Mouse (Mus musculus) G1E (cell line): ENCODE measurements around the gene Gm47429. TPM values are rescaled to one million over a fixed set of nuclear protein-coding genes. Genes with fewer than 3 reads are reported as not detected.

Experiments
- ATAC-seq: 2 replicates; pipeline ENCODE4 v1.8.0; 2016; ENCODE audit warnings: mild to moderate bottlenecking; ENCODE audit not compliant: insufficient number of reproducible peaks, poor library complexity, low FRiP score, severe bottlenecking; ENCODE audit errors: extremely low read depth
- DNase-seq: peaks from one replicate; pipeline ENCODE4 v3.0.0; 2012; ENCODE audit warnings: low spot score
- H3K27me3 ChIP-seq: 2 replicates; pipeline ENCODE4 v1.6.1; 2012; ENCODE audit warnings: mild to moderate bottlenecking, low read length, inconsistent platforms; ENCODE audit not compliant: insufficient read depth
- H3K36me3 ChIP-seq: replicated peaks from 2 replicates; pipeline ENCODE3; 2012; ENCODE audit warnings: mild to moderate bottlenecking, inconsistent platforms
- H3K4me1 ChIP-seq: 2 replicates; pipeline ENCODE4 v1.6.1; 2012; ENCODE audit warnings: low read depth, low read length, inconsistent platforms, mixed read lengths; ENCODE audit not compliant: insufficient read depth
- H3K4me3 ChIP-seq: 2 replicates; pipeline ENCODE4 v1.5.1; 2012; ENCODE audit warnings: low read depth, mild to moderate bottlenecking, inconsistent platforms, low read length, moderate library complexity, mixed read lengths
- H3K9me3 ChIP-seq: replicated peaks from 2 replicates; pipeline ENCODE4 v1.6.1; 2012; ENCODE audit warnings: inconsistent platforms
- CTCF ChIP-seq: IDR thresholded peaks from 2 replicates; pipeline ENCODE4 v1.5.1; 2012; ENCODE audit warnings: low read depth, low read length, inconsistent platforms, mixed read lengths
- GATA1 ChIP-seq: IDR thresholded peaks from 2 replicates; pipeline ENCODE4 v1.6.1; 2012; ENCODE audit warnings: borderline replicate concordance, low read length, inconsistent platforms, mixed read lengths
- GATA2 ChIP-seq: IDR thresholded peaks from 2 replicates; pipeline ENCODE4 v1.6.1; 2012; ENCODE audit warnings: low read depth, low read length, inconsistent platforms, borderline replicate concordance
- POLR2AphosphoS5 ChIP-seq: IDR thresholded peaks from 2 replicates; pipeline ENCODE4 v1.6.1; 2012; ENCODE audit warnings: low read depth, low read length, inconsistent platforms; ENCODE audit not compliant: insufficient replicate concordance
- TAL1 ChIP-seq: conservative IDR thresholded peaks from 2 replicates; pipeline ENCODE4 v1.6.1; 2012; ENCODE audit warnings: low read depth, low read length, inconsistent platforms, mixed read lengths
- polyA plus RNA-seq: library from polyadenylated mRNA; stranded (reverse); fragments of >175 nt; gene quantifications from 2 replicates; pipeline ENCODE4 v1.2.3, GENCODE M21; 2012
- total RNA-seq, 2 experiments: library from RNA; stranded (forward) in 1 of 2; stranded (reverse) in 1 of 2; fragments of 200-1000 nt in 1 of 2; fragments of >200 nt in 1 of 2; fragmentation: Nextera tagmentation in 1 of 2; gene quantifications; 2 replicates each; pipeline ENCODE4 v1.2.3; 2014 to 2017

Gene Gm47429
- total and polyA plus RNA-seq, 3 experiments = not detected

- Histone ChIP-seq H3K4me1 (no peaks in the 10 kb centered on the region), H3K4me3 (no peak overlapping the region), H3K36me3 (no peaks in the 10 kb centered on the region), H3K9me3 (peaks cover 14% of the 10 kb centered on the region), H3K27me3 (no peaks in the 10 kb centered on the region)
- no peak for DNase-seq
- no peak for TF ChIP-seq TAL1
- no peak for TF ChIP-seq GATA1
- no peak for TF ChIP-seq GATA2
- TF ChIP-seq POLR2AphosphoS5 = no peak
- TF ChIP-seq CTCF = no peak
- ATAC-seq = no peak
Measured at GRCm38 (mm10) chr13:50445261-50445660, 1.5 kb upstream of the Gm47429 start.

- DNase-seq (no peak), ATAC-seq (no peak)
- no peaks in the 10 kb centered on the region for H3K27me3 ChIP-seq
- no peaks in the 10 kb centered on the region for H3K4me1 ChIP-seq
- H3K4me3 ChIP-seq = no peak overlapping the region
- H3K9me3 ChIP-seq = peaks cover 61% of the 10 kb centered on the region
- TF ChIP-seq POLR2AphosphoS5 (no peak), CTCF (no peak), GATA2 (no peak), TAL1 (no peak), GATA1 (no peak)
- no peaks in the 10 kb centered on the region for H3K36me3 ChIP-seq
Measured at GRCm38 (mm10) chr13:50426686-50427085, 17.0 kb downstream of the Gm47429 start.

DNA sequence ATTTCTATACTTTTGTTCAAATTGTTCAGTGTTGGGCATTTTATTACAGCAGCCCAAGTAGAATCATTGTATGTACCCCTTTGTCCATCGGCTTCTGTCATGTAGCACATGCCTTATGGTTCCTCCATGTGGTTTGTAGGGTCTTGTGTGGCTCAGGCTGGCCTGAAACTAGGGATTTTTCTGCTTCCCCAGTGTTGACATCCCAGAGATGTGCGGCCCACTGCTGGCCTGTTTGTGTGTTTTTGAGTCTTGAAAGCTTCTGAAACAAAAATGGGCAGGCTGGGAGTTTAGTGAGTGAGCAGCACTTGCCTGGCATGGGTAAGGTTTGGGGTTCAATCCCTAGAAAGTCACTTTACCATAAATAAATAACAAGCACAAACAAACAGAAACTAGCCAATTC lies 19.2 kb downstream of the Gm47429 start:
- Histone ChIP-seq H3K4me3 (no peak overlapping the region), H3K27me3 (no peaks in the 10 kb centered on the region), H3K9me3 (peaks cover 40% of the 10 kb centered on the region), H3K36me3 (no peaks in the 10 kb centered on the region), H3K4me1 (no peaks in the 10 kb centered on the region)
- ATAC-seq = no peak
- no peak for TF ChIP-seq GATA2
- no peak for TF ChIP-seq POLR2AphosphoS5
- TF ChIP-seq CTCF = no peak
- TF ChIP-seq GATA1 = no peak
- TF ChIP-seq TAL1 = no peak
- DNase-seq = no peak

DNA sequence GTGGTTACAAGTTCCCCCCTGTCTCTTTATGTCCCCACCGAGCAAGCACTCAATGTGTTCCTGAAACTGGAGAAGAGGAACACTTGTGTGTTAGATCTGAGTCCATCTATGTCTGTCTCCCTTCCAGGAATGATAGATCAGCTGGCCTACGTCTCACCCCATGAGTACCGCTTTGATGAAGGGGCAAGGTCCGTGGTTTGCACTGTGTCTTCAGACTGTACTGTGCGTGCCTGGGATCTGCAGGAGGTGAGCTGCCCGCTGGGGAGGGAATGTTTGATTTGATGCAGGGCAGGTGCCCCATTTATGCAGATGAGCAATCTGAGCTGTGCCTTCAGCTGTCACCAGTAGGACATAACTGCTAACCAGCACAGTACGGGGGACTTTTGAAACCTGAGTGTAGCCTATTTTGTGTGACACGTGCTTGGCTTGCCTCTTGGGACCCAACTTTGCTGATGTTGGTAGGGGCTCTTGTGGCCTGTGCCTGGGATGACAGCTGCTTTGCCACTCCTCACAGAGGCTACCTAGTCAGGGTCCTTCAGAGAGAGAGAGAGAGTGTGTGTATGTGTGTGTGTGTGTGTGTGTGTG lies 20.0 kb downstream of the Gm47429 start:
- peaks cover 40% of the 10 kb centered on the region for H3K9me3 ChIP-seq
- H3K4me1 ChIP-seq = no peaks in the 10 kb centered on the region
- ATAC-seq (no peak), DNase-seq (no peak)
- H3K27me3 ChIP-seq = no peaks in the 10 kb centered on the region
- H3K4me3 ChIP-seq = no peak overlapping the region
- no peaks in the 10 kb centered on the region for H3K36me3 ChIP-seq
- TF ChIP-seq GATA1 (no peak), POLR2AphosphoS5 (no peak), GATA2 (no peak), CTCF (no peak), TAL1 (no peak)

DNA sequence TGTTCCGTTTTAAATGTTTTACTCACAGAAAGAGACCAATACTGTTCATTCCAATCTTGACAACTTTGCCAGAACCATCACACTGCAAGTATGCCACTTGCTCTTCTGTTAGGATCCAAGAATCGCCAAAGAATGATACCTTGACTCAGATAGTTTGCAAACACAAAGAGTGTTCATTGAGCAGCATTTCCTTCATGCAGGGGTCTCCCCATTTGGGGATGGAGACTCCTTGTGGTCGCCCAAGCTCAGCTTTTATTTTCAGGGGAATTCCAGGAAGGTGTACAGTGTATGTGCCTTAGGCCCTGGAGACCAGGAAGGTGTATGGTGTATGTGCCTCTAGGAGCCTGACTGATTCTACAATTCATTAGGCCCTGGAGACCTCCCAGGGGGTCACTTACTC lies 25.3 kb downstream of the Gm47429 start:
- Histone ChIP-seq H3K4me3 (no peak overlapping the region), H3K36me3 (no peaks in the 10 kb centered on the region), H3K9me3 (peaks cover 36% of the 10 kb centered on the region), H3K4me1 (no peaks in the 10 kb centered on the region), H3K27me3 (no peaks in the 10 kb centered on the region)
- ATAC-seq = no peak
- TF ChIP-seq POLR2AphosphoS5 (no peak), GATA2 (no peak), TAL1 (no peak), CTCF (no peak), GATA1 (no peak)
- no peak for DNase-seq

GRCm38 (mm10) chr13:50417389-50418183 lies 26.1 kb downstream of the Gm47429 start, which contains the start of gene Fbxw17:
Gene Fbxw17, plus strand, starts transcription at chr13:50417864.
- ATAC-seq (no peak), DNase-seq (no peak)
- H3K27me3 ChIP-seq = no peaks in the 10 kb centered on the region
- H3K36me3 ChIP-seq = no peaks in the 10 kb centered on the region
- peak within 1 kb of the TSS; percentile 13; the same call in 1 of the 2 replicates for H3K4me3 ChIP-seq
- TF ChIP-seq CTCF = no peak
- TF ChIP-seq POLR2AphosphoS5 = no peak
- TF ChIP-seq GATA2 = no peak
- no peak for TF ChIP-seq TAL1
- TF ChIP-seq GATA1 = no peak
- H3K4me1 ChIP-seq = no peaks in the 10 kb centered on the region
- peaks cover 31% of the 10 kb centered on the region for H3K9me3 ChIP-seq

Other genes with a start within 250 kb of the Gm47429 start
- not detected in 2 replicates for gene Gm906, start 193.6 kb downstream of the Gm47429 start, total RNA-seq (2014; fragmentation: Nextera tagmentation)
- not detected in 2 replicates for gene Gm906, start 193.6 kb downstream of the Gm47429 start, total RNA-seq (2017)
- not detected in 2 replicates for gene Gm906, start 193.6 kb downstream of the Gm47429 start, polyA plus RNA-seq
- not detected in 2 replicates for gene Fbxw17, start 26.0 kb downstream of the Gm47429 start, total RNA-seq (2014; fragmentation: Nextera tagmentation)
- gene Fbxw17, start 26.0 kb downstream of the Gm47429 start, total RNA-seq (2017) = 0.22 TPM in 1 of 2 replicates, not detected in the other
- gene Fbxw17, start 26.0 kb downstream of the Gm47429 start, polyA plus RNA-seq = not detected in 2 replicates
- not detected in 2 replicates for gene Nutm2, start 23.4 kb upstream of the Gm47429 start, total RNA-seq (2014; fragmentation: Nextera tagmentation)
- gene Nutm2, start 23.4 kb upstream of the Gm47429 start, total RNA-seq (2017) = 0.06 TPM in 1 of 2 replicates, not detected in the other
- gene Nutm2, start 23.4 kb upstream of the Gm47429 start, polyA plus RNA-seq = not detected in 2 replicates
- gene Gm904, start 199.3 kb upstream of the Gm47429 start, total RNA-seq (2014; fragmentation: Nextera tagmentation) = not detected in 2 replicates
- not detected in 2 replicates for gene Gm904, start 199.3 kb upstream of the Gm47429 start, total RNA-seq (2017)
- gene Gm904, start 199.3 kb upstream of the Gm47429 start, polyA plus RNA-seq = not detected in 2 replicates